Mouse (Mus musculus): ENCODE data around the gene Tcp11.

The Tcp11 gene

GRCm38 (mm10) chr17:28036813-28037756 lies 43.4 kb downstream of the Tcp11 start:
- no peak for DNase-seq

- DNase-seq = no peak
Measured at GRCm38 (mm10) chr17:28034986-28035385, 45.5 kb downstream of the Tcp11 start.

- DNase-seq = no peak
Measured at GRCm38 (mm10) chr17:28033046-28033580, 47.3 kb downstream of the Tcp11 start.

- DNase-seq = no peak
Measured at GRCm38 (mm10) chr17:28032219-28032618, 48.2 kb downstream of the Tcp11 start.

- no peak for DNase-seq
Measured at GRCm38 (mm10) chr17:28031281-28031941, 49.0 kb downstream of the Tcp11 start.

GRCm38 (mm10) chr17:28030446-28030845 lies 50.0 kb downstream of the Tcp11 start:
- DNase-seq = no peak

GRCm38 (mm10) chr17:28029308-28029707 lies 51.1 kb downstream of the Tcp11 start:
- DNase-seq = no peak

GRCm38 (mm10) chr17:28028236-28028635 lies 52.2 kb downstream of the Tcp11 start:
- DNase-seq = no peak

- no peak for DNase-seq
Measured at GRCm38 (mm10) chr17:28027197-28027596, 53.2 kb downstream of the Tcp11 start.

GRCm38 (mm10) chr17:28026111-28026872 lies 54.1 kb downstream of the Tcp11 start:
- no peak for DNase-seq

- DNase-seq = no peak
Measured at GRCm38 (mm10) chr17:28025541-28025961, 54.9 kb downstream of the Tcp11 start.

GRCm38 (mm10) chr17:28022854-28023655 lies 57.4 kb downstream of the Tcp11 start:
- DNase-seq = no peak

GRCm38 (mm10) chr17:28021911-28022310 lies 58.5 kb downstream of the Tcp11 start:
- DNase-seq = no peak

- DNase-seq = no peak
Measured at GRCm38 (mm10) chr17:28019785-28020696, 60.4 kb downstream of the Tcp11 start.

GRCm38 (mm10) chr17:28018776-28019175 lies 61.7 kb downstream of the Tcp11 start:
- DNase-seq = peak in 1 of 2 experiments; percentile 34

- no peak for DNase-seq
Measured at GRCm38 (mm10) chr17:28018344-28018743, 62.1 kb downstream of the Tcp11 start.

Measured in thymus, adult 18-20 months (tissue).